Mouse (Mus musculus) WW6 (cell line): ENCODE data around the gene Ndrg3.
"Not testable (repeated sequence)": the region's sequence is repeated elsewhere in the genome, so short reads cannot be mapped to it uniquely, and the experiment has no call there.

ENCODE experiments used
- DNase-seq: peaks from one replicate; pipeline ENCODE4 v3.0.0-alpha.2; 2013; ENCODE audit warnings: low read depth, low spot score

The Ndrg3 gene

DNA sequence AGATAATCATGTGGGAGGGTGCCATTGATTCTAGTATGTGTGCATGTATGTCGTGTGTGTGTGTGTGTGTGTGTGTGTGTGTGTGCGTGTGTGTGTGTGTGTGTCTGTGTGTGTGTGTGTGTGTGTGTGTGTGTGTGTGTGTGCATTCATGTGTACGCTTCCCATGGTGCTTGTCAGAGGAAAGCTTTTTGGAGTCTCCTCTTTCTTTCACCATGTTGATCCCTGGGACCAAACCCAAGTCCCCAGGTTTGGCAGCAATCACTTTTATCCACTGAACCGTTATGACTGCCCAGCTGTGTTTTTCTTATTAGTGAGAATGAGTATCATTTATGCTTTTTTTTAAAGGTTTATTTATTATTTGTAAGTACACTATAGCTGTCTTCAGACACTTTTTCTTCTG is 89.4 kb downstream of the Ndrg3 start:
- not testable (repeated sequence) for DNase-seq

DNA sequence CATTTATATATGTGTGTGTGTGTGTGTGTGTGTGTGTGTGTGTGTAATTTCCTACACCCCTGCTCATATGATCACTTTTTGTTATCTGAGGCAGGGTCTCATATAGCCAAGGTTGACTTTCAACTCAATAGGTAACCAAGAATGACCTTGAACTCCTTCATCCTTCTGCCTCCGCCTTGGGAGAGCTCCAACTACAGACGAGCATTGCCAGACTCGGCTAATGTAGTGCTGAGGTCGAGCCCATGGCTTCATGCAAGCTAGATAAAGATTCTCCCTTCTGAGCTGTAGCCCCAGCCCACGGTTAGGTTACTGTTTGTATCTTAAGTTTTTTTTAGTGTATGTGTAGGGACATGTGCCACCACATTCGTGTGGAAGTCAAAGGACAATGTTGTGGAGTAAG is 90.0 kb downstream of the Ndrg3 start:
- no peak for DNase-seq

DNA sequence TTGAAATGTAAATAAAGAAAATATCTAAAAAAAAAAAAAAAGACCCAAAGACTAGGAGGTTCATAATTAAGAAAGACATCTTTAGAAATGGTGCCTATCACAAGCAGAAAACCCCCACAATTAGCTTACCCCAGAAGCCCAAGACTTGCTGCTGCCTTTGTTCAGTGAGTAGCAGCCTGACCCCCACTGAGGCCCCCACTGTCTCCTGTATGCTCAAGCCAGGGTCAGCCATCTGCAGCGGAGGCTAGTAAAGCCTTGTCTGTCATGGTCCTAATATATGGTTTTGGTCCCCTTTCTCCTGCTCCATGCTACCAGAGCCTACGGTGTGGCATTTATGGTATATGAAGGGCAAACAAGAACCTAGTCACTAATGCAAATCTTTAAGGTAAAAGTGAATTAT is 90.5 kb downstream of the Ndrg3 start:
- DNase-seq = no peak

DNA sequence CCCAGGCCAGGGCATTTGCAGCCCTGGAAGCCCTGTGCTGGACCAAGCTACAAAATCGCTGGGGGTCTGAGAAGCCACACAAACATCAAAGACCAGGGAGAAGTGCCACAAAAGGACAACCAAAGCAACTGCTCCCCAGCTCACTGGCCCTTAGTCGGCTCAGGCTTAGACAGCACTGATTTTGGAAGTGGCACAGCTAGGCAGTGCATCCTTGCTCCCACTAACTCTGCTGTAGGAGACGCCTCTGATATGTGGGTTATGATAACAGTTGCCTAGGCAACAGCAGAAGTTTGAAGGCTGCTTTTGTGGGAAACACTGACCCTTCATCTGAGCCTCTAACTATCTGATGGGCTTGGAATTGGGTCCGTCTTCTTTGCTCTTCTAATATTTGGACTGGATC is 92.7 kb downstream of the Ndrg3 start:
- no peak for DNase-seq

DNA sequence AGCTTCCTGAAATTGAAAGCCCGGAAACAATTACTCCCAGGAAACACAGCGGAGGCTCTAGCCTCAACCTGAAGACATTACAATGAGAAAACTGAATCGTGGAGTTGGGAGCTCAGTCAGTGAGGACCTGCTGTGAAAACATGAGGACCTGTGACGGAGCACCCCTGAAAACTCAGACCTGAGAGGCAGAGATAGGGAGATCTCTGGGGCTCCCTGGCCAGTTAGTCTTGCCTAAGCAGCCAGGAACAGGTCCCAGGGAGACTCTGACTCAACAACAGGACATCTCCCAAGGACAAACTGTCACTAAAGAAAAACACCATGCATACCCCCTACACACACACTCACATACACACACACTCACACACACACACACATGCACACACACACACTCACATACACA is 93.5 kb downstream of the Ndrg3 start:
- no peak for DNase-seq

DNA sequence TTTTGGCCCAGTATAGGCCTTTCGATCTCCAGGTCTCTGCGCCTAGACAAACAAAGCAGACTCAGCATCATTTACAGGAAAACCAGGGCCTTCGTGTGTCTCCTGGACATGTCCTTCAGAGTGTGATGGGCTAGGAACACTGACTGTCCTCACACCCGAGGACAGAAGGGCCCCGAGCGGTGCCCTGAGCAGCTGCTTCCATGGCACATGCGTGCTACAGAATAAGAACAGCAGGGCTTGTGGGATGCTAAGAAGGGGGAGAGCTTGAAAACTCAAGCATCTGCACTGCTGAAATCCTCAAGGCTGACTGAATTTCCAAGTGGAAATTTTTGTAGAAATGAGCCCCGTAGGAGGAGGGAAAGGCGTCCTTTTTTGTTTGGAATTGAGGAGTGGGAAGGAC is 94.8 kb downstream of the Ndrg3 start:
- no peak for DNase-seq

DNA sequence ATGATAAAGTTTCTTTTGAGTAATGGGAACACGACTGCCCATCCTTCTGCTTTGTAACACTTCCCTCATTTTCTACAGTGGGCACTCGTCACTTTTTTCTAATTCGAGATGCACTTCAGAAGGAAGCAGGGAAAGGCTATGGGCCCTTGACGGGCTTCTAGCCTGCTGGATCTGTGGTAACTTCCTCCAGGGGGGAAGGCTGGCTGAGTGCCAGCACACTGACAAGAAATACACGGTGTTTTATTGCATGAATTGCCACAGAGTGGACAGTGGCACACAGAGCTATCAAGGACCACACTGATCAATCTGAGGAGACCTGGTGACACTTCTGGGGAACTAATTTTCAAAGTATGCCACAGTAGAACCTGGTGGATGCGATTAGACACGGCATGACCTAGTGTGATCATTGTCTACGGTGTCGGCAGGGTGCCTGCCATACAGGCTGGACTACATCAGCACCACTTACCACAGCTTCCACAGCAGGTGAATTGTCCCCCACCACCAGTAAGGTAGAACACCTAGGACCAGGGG is 95.4 kb downstream of the Ndrg3 start:
- no peak for DNase-seq

DNA sequence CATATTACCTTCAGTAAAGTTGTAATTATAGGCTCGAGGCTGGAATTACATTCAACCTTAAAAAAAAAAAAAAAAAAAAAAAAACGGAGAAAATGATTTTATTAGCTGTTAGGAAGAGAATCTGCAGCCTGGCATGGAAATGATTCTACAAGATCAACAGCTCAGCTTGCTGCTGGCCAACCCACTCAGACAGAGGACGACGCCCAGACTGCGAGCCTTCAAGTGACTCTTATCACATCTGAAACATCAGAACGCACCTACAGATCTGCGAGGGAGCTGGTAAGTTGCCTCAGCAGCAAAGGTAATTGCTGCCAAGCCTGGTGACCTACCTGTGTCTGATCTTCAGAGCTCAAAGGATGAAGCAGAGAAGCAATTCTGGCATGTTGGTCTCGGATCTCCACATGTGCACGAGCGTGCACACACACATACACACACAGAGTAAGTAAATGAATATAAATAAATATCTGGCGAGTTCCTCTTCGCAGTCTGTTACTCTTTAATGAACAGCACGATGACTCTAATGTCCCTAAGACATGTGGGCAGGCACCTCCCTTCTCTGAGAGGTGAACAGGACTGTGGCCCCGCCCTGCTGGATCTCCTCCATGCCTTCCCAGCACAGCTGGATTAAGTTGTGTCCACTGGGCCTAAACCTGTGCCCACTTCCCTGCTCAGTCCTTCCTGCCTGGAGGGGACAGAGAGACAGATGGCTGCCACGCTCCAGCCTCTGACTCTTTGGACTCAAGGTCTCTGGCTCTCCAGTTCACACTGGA is 97.2 kb downstream of the Ndrg3 start:
- no peak for DNase-seq

DNA sequence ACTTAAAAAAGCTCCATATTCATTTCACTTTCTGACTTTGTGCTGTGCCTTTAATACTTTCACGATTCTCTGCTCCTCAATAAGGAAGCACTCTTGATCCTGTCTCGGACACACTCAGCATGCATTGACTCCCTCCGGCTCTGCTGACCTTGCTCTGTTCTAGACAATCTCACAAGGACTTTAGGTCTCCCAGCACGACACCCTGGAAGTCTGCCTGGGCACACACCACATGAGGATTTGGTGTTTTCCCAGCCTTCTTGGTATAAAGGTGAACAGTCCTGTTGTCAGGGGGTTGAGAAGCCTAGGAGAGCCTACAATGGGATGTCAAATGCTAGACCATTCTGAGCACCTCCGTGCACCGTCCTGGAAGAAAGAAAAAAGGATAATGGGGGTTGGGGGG is 99.0 kb downstream of the Ndrg3 start:
- DNase-seq = no peak

DNA sequence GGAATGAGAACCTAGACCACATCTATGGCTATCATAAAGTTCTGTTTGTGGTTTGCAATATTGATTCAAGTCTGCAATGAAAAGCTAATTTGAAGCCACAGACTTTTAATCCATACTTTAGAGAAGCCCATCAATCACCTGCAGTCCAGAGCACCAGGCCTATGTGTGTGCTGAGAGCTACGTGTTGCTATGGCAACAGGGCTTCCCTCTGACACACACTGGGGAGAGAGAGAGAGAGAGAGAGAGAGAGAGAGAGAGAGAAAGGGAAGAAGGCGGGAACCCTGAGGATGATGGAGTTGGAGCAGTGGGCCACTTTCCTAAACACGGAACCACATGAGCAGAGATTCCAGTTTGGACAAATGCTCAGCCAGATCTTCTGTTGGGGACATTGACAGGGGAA is 99.6 kb downstream of the Ndrg3 start:
- DNase-seq = no peak

DNA sequence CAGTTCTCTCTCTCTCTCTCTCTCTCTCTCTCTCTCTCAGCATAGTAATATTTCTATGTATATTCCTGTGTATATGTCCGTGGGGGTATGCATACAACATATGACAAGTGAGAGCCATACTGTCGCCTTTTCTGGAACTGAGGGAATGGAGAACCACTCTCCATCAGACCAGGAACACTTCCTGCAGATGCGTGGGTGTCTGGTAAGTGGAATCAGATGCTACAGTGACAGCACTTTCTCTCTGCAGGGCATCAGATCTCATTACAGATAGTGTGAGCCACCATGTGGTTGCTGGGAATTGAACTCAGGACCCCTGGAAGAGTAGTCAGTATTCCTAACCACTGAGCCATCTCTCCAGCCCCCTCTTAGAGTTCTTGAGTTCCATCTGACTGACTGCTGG is 103.4 kb downstream of the Ndrg3 start:
- no peak for DNase-seq

DNA sequence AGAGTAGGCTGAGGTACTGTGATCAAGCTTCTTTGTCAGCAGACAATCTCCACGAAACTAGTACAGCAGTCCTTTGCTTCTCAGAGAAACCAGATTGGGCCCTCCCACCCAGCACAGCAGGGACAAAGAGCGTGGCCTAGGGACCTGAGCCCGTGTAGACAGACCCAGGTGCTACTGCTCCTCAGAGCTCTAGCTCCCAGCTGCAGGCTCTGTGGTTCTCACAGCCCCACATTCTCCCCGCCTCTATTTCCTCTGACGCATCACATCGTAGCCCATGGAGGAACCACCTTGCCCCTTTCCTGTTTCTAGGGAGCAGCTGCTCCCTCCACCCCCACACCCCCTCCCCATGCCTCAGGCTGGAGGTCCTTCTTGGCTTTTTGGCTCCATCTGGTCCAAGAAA is 104.8 kb downstream of the Ndrg3 start, which contains the start of gene Sla2:
Gene Sla2 (minus strand): TSS at position 176 of the 400 bp plus-strand sequence.
- no peak for DNase-seq

DNA sequence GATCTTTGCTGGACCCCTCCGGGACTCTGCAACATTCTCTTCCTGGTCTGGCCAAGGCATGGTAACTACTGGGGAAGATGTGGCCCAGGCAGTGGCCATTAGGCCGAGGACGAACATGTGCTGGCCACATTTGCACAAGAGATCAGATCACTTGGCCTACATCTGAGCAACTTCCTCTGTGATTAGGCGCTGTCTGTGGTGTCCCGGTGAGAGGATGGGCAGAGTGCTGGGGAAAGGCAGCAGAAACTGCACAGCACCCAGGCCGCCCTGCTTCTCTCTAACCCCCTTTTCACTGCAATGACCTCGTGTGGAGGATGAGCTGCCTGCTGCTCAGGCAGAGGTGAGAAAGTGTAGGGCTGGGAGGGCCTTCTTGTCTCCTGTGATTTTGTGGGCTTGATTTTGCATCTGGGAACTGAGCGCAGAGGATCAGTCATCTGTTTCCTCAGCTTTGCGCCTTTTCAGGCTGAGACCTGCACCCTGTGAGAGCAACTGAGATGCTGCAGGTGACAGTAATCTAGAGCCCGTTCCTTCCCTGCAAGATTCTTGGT is 105.7 kb downstream of the Ndrg3 start:
- DNase-seq = no peak

DNA sequence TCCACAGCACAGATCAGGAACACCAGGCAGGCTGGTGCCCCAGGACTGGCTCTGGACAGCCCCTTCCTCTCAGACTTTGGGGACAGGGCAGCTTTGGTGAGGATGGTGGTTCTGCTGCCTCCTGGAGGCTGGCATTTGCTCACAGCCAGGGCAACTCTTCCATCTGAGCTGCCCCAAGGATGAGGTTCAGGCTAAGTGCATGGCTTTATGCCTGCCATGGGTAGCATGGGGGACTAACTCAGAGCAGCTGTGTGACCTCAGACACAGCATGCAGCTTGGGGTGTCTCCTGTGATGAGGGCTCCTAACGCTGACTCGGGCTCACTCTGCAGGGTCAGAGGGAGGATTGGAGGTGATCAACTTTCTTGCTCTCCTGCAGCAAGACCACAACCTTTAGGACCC is 106.2 kb downstream of the Ndrg3 start:
- not testable (repeated sequence) for DNase-seq

DNA sequence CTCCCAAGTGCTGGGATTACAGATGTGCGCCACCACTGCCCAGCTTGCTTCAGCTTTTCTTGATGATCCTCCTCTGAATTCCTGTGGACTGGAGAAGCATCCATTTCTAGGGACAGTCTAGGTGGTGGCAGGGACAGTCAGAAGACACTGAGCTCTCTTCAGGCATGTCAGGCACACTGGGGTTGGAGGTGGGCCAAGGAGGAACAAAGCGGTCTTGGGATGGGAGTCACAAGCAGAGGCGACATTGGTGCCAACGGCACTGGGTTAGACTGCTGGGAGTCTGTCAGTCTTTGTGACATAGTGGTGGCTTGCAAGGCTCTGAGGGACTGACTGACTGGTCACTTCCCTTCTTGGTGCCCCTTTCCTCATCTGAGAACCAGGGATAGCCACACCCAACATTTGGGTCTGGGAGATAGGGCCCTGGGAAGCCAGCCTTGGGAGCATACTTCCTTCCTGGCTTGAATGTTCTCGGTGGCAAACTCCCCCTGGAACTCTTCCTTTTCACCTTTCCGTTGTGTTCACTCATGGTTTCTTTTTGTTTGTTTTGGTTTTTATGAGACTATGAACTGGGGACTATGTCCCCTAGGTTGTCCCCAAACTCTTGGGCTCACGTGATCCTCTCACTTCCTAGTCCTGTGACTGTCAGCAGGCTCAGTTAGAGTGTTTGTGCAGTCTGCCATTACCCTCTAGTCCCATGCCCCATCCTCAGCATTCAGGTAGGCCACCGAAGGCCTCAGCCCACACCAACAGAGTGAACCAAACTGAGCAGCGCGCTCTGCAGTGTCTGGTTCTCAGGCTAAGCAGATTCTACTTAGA is 107.3 kb downstream of the Ndrg3 start:
- no peak for DNase-seq

DNA sequence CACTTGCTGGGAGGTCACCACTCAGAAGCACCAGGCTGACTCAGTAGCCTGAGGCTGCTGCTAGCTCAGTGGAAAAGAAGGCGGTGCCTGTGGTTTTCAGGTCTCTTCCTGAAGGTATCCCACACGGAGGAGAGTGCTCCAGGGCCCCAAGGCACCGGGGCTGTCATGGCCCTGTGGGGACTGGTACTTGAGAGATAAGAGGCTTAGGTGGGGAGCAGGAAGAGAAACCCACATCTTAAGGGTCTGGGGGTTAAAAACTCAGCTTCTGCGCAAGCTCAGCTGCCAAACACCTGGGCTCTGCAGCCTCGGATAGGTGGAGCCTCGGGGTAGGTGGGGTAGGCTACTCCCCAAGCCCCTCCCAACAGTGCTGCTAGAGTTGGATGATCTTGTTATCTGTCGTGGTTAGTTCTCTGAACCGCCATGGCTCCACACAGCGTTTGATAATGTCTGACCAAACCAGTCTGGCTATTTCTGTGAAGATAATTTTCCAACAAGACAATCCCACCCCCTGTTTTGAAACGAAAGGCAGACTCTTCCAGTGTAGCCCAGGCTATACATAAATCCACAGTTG is 109.3 kb downstream of the Ndrg3 start:
- no peak for DNase-seq

DNA sequence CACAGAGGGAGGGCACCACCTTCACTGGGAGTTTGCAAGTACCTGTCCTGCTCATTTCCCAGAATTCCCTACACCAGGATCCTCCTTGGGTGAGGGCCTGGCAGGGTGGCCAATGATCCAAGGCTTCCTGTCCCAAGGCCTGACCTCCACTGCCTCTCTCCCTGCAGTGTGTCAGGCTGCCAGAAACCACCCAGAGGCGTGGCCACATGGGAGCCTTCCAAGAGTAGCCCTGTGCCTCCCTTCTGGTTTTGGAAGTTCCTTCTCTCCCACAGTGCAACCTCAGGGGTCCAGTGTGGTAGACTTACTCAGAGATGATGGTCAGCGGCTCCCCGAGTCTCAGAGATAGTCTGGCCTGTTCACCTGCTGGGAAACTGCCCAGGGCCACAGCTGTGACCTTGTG is 112.3 kb downstream of the Ndrg3 start:
- no peak for DNase-seq

DNA sequence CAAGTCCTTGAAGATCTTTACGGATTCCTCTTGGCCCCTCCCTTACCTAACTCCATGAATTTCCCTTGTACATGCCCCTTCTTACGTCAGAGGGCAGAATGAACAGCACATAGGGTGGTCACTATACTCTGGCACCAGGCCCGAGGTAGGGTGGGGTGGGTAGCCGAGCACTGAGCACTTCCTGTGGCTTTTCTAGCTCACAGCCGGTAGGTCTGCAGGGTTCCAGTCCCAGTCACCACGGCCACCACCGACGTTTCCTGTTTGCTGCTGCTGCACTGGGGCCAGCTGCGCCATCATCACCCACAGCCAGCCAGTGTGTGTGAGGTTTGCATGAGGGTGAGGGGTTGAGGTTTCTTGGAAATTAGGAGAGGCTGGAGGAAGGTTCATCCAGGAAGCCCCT is 114.1 kb downstream of the Ndrg3 start:
- no peak for DNase-seq
